Mouse (Mus musculus) forebrain, postnatal 0 days (tissue): Measurements from ENCODE around the gene Ankdd1a. TPM values are rescaled to one million over a fixed set of nuclear protein-coding genes. Genes with fewer than 3 reads are reported as not detected.

Source experiments
- ATAC-seq: fragments of 200-750 bp; cut with Nextera tagmentation; 2 replicates; pipeline ENCODE4 v1.8.0; 2017; ENCODE audit warnings: mild to moderate bottlenecking, moderate library complexity
- DNase-seq: peaks from one replicate; pipeline ENCODE4 v3.0.0-alpha.2; 2015
- H3K27ac ChIP-seq: fragments of 300-500 bp; sonication (generic); 2 replicates; pipeline ENCODE4 v1.5.1; 2014; ENCODE audit warnings: low read depth, mild to moderate bottlenecking, antibody characterized with exemption, low read length, moderate library complexity, mixed read lengths
- H3K27me3 ChIP-seq: fragments of 300-500 bp; sonication (generic); 2 replicates; pipeline ENCODE4 v1.6.1; 2014; ENCODE audit warnings: mild to moderate bottlenecking, low read length, mixed read lengths; ENCODE audit not compliant: insufficient read depth
- H3K36me3 ChIP-seq: fragments of 300-500 bp; sonication (generic); 2 replicates; pipeline ENCODE4 v1.6.1; 2014; ENCODE audit warnings: mild to moderate bottlenecking, moderate library complexity; ENCODE audit not compliant: insufficient read depth
- H3K4me1 ChIP-seq: fragments of 300-500 bp; sonication (generic); 2 replicates; pipeline ENCODE4 v1.6.1; 2014; ENCODE audit warnings: antibody characterized with exemption; ENCODE audit not compliant: insufficient read depth
- H3K4me2 ChIP-seq: fragments of 300-500 bp; sonication (generic); 2 replicates; pipeline ENCODE4 v1.6.1; 2014; ENCODE audit warnings: low read depth, mild to moderate bottlenecking, moderate library complexity
- H3K4me3 ChIP-seq: fragments of 300-500 bp; sonication (generic); 2 replicates; pipeline ENCODE4 v1.5.1; 2014; ENCODE audit warnings: low read depth, low read length, mixed read lengths
- H3K9ac ChIP-seq: fragments of 300-500 bp; sonication (generic); 2 replicates; pipeline ENCODE4 v1.6.1; 2014; ENCODE audit warnings: mild to moderate bottlenecking
- H3K9me3 ChIP-seq: fragments of 300-500 bp; sonication (generic); 2 replicates; pipeline ENCODE4 v1.6.1; 2016; ENCODE audit warnings: low read length
- CTCF ChIP-seq: sonication (generic); IDR thresholded peaks from 2 replicates; pipeline ENCODE4 v1.5.1; 2016; ENCODE audit warnings: antibody characterized with exemption, control low read depth, low read depth
- WGBS: fragments of 180-500 bp; shearing (Covaris S2); extraction: QIAGEN DNeasy Blood & Tissue Kit; methylation state at CpG from one replicate; pipeline ENCODE4 v1.1.7; 2014; 5-methylcytosine and 5-hydroxymethylcytosine counted together
- polyA plus RNA-seq: library from polyadenylated mRNA; unstranded; fragments of >200 nt; fragmentation: Nextera tagmentation; extraction: Ambion mirVana; gene quantifications from 2 replicates; pipeline ENCODE4 v1.2.1, GENCODE M21; 2015
- total RNA-seq: library from RNA; depleted of rRNA; stranded (reverse); fragments of >200 nt; gene quantifications from 2 replicates; pipeline ENCODE4 v1.2.3, GENCODE M21; 2014; rRNA removed

The Ankdd1a gene
- total and polyA plus RNA-seq, 2 experiments from 2014 or later = 0.50 to 3.3 TPM

- Histone ChIP-seq H3K4me1 (peaks cover 7% of the 10 kb centered on the region), H3K4me3 (peak overlapping the region; percentile 97), H3K27me3 (no peaks in the 10 kb centered on the region), H3K4me2 (peak overlapping the region; percentile 65), H3K27ac (peak overlapping the region; percentile 88), H3K9ac (peak overlapping the region; percentile 87), H3K9me3 (no peaks in the 10 kb centered on the region), H3K36me3 (0 out of 2 replicates have a peak, but pooled peaks cover 4% of the 10 kb centered on the region)
- 0 out of 2 replicates have a peak, but pooled peaks have one; percentile 17 for ATAC-seq
- no peak for TF ChIP-seq CTCF
- DNase-seq = no peak
- WGBS = 30% methylated on average over 3 of the region's 3 CpGs
Observed at GRCm38 (mm10) chr9:65460198-65460597, 59.8 kb downstream of the Ankdd1a start.

- no peaks in the 10 kb centered on the region for H3K27me3 ChIP-seq
- no peak overlapping the region for H3K4me2 ChIP-seq
- H3K9ac ChIP-seq = no peak overlapping the region
- no peaks in the 10 kb centered on the region for H3K9me3 ChIP-seq
- DNase-seq (no peak), ATAC-seq (no peak)
- no peak for TF ChIP-seq CTCF
- H3K4me1 ChIP-seq = peaks cover 7% of the 10 kb centered on the region
- 84% methylated on average over 2 of the region's 2 CpGs for WGBS
- no peak overlapping the region for H3K4me3 ChIP-seq
- H3K27ac ChIP-seq = no peak overlapping the region
- no peaks in the 10 kb centered on the region; the same call in 1 of the 2 replicates for H3K36me3 ChIP-seq
Observed at GRCm38 (mm10) chr9:65458975-65459374, 61.0 kb downstream of the Ankdd1a start.

- H3K36me3 ChIP-seq = peaks cover 52% of the 10 kb centered on the region
- no peaks in the 10 kb centered on the region for H3K27me3 ChIP-seq
- no peaks in the 10 kb centered on the region for H3K9me3 ChIP-seq
- DNase-seq (no peak), ATAC-seq (no peak)
- no peak overlapping the region for H3K27ac ChIP-seq
- no peaks in the 10 kb centered on the region for H3K4me1 ChIP-seq
- no peak overlapping the region for H3K9ac ChIP-seq
- no peak overlapping the region for H3K4me3 ChIP-seq
- no peak for TF ChIP-seq CTCF
- 91% methylated on average over 6 of the region's 6 CpGs for WGBS
- no peak overlapping the region for H3K4me2 ChIP-seq
Observed at GRCm38 (mm10) chr9:65447951-65448350, 72.0 kb downstream of the Ankdd1a start.

- TF ChIP-seq CTCF = peak; percentile 28; the same call in 1 of the 2 replicates
- H3K4me1 ChIP-seq = no peaks in the 10 kb centered on the region
- no peak overlapping the region for H3K27ac ChIP-seq
- no peak overlapping the region for H3K9ac ChIP-seq
- ATAC-seq (no peak), DNase-seq (no peak)
- H3K27me3 ChIP-seq = no peaks in the 10 kb centered on the region
- peaks cover 52% of the 10 kb centered on the region for H3K36me3 ChIP-seq
- no peak overlapping the region for H3K4me3 ChIP-seq
- 95% methylated on average over 4 of the region's 4 CpGs for WGBS
- no peaks in the 10 kb centered on the region for H3K9me3 ChIP-seq
- no peak overlapping the region for H3K4me2 ChIP-seq
Observed at GRCm38 (mm10) chr9:65444692-65445091, 75.3 kb downstream of the Ankdd1a start.

Other genes with a start within 250 kb of the Ankdd1a start
- 34.9 and 39.0 TPM in 2 replicates for gene Clpx, start 225.9 kb downstream of the Ankdd1a start, total RNA-seq
- gene Clpx, start 225.9 kb downstream of the Ankdd1a start, polyA plus RNA-seq = 34.4 and 38.7 TPM in 2 replicates
- gene Pdcd7, start 174.1 kb downstream of the Ankdd1a start, total RNA-seq = 21.8 and 22.0 TPM in 2 replicates
- gene Pdcd7, start 174.1 kb downstream of the Ankdd1a start, polyA plus RNA-seq = 8.5 and 9.2 TPM in 2 replicates
- 3.5 and 7.4 TPM in 2 replicates for gene Ubap1l, start 159.2 kb downstream of the Ankdd1a start, total RNA-seq
- 0.29 and 0.59 TPM in 2 replicates for gene Ubap1l, start 159.2 kb downstream of the Ankdd1a start, polyA plus RNA-seq
- gene Kbtbd13, start 128.5 kb downstream of the Ankdd1a start, total RNA-seq = 1.6 and 1.7 TPM in 2 replicates
- gene Kbtbd13, start 128.5 kb downstream of the Ankdd1a start, polyA plus RNA-seq = 0.68 and 0.83 TPM in 2 replicates
- 7.5 and 8.2 TPM in 2 replicates for gene Rasl12, start 121.7 kb downstream of the Ankdd1a start, total RNA-seq
- gene Rasl12, start 121.7 kb downstream of the Ankdd1a start, polyA plus RNA-seq = 4.2 and 4.6 TPM in 2 replicates
- gene Slc51b, start 97.2 kb downstream of the Ankdd1a start, total RNA-seq = not detected in 2 replicates
- gene Slc51b, start 97.2 kb downstream of the Ankdd1a start, polyA plus RNA-seq = not detected in 2 replicates
- gene Mtfmt, start 84.4 kb downstream of the Ankdd1a start, total RNA-seq = 18.1 and 19.3 TPM in 2 replicates
- 13.7 and 19.0 TPM in 2 replicates for gene Mtfmt, start 84.4 kb downstream of the Ankdd1a start, polyA plus RNA-seq
- 62.0 and 92.1 TPM in 2 replicates for gene Spg21, start 59.2 kb downstream of the Ankdd1a start, total RNA-seq
- 121 and 133 TPM in 2 replicates for gene Spg21, start 59.2 kb downstream of the Ankdd1a start, polyA plus RNA-seq
- 5.2 and 5.4 TPM in 2 replicates for gene Plekho2, start 59.8 kb upstream of the Ankdd1a start, total RNA-seq
- 3.1 and 4.0 TPM in 2 replicates for gene Plekho2, start 59.8 kb upstream of the Ankdd1a start, polyA plus RNA-seq
- gene Pif1, start 67.0 kb upstream of the Ankdd1a start, total RNA-seq = 1.5 and 3.7 TPM in 2 replicates
- gene Pif1, start 67.0 kb upstream of the Ankdd1a start, polyA plus RNA-seq = 0.75 and 1.0 TPM in 2 replicates
- 1.6 and 2.4 TPM in 2 replicates for gene Rbpms2, start 109.5 kb upstream of the Ankdd1a start, total RNA-seq
- gene Rbpms2, start 109.5 kb upstream of the Ankdd1a start, polyA plus RNA-seq = 2.8 and 3.3 TPM in 2 replicates
- 284 and 301 TPM in 2 replicates for gene Oaz2, start 147.8 kb upstream of the Ankdd1a start, total RNA-seq
- gene Oaz2, start 147.8 kb upstream of the Ankdd1a start, polyA plus RNA-seq = 374 and 392 TPM in 2 replicates